Mouse (Mus musculus): Measurements from ENCODE around the gene Hes7. TPM values are rescaled to one million over a fixed set of nuclear protein-coding genes. Genes with fewer than 3 reads are reported as not detected.

Gene Hes7
- total and polyA plus RNA-seq, 2 experiments from 2014 or later: 1.9 to 2.5 TPM

GRCm38 (mm10) chr11:69105227-69105626 lies 15.0 kb upstream of the Hes7 start:
- no peak overlapping the region for H3K4me2 ChIP-seq (ENCODE audit: low read depth, low read length)
- H3K36me3 ChIP-seq (ENCODE audit: insufficient read depth, low read length): peaks cover 89% of the 10 kb centered on the region
- DNase-seq (ENCODE audit: low spot score) (no peak), ATAC-seq (no peak)
- H3K27ac ChIP-seq: no peak overlapping the region
- TF ChIP-seq CTCF (IDR thresholded peaks at IDR 0.05; ENCODE audit: low read depth): no peak
- H3K4me1 ChIP-seq (ENCODE audit: insufficient read depth, low read length): peaks cover 4% of the 10 kb centered on the region; the same call in 1 of the 2 replicates
- no peaks in the 10 kb centered on the region for H3K27me3 ChIP-seq (ENCODE audit: insufficient read depth, low read length)
- H3K9me3 ChIP-seq (ENCODE audit: low read length): no peaks in the 10 kb centered on the region
- WGBS: 93% methylated on average over 6 of the region's 6 CpGs
- H3K9ac ChIP-seq (replicated peaks; ENCODE audit: low read length): no peak overlapping the region
- no peak overlapping the region for H3K4me3 ChIP-seq (ENCODE audit: low read length)

GRCm38 (mm10) chr11:69105796-69106195 lies 14.4 kb upstream of the Hes7 start:
- TF ChIP-seq CTCF (IDR thresholded peaks at IDR 0.05; ENCODE audit: low read depth): no peak
- H3K4me2 ChIP-seq (ENCODE audit: low read depth, low read length): no peak overlapping the region
- no peaks in the 10 kb centered on the region for H3K9me3 ChIP-seq (ENCODE audit: low read length)
- ATAC-seq: no peak
- H3K4me3 ChIP-seq (ENCODE audit: low read length): no peak overlapping the region
- 83% methylated on average over 2 of the region's 2 CpGs for WGBS
- H3K27me3 ChIP-seq (ENCODE audit: insufficient read depth, low read length): no peaks in the 10 kb centered on the region
- no peaks in the 10 kb centered on the region for H3K4me1 ChIP-seq (ENCODE audit: insufficient read depth, low read length)
- no peak for DNase-seq (ENCODE audit: low spot score)
- H3K27ac ChIP-seq: no peak overlapping the region
- no peak overlapping the region for H3K9ac ChIP-seq (replicated peaks; ENCODE audit: low read length)
- H3K36me3 ChIP-seq (ENCODE audit: insufficient read depth, low read length): peaks cover 85% of the 10 kb centered on the region

GRCm38 (mm10) chr11:69106299-69106698 lies 13.9 kb upstream of the Hes7 start:
- no peak overlapping the region for H3K4me2 ChIP-seq (ENCODE audit: low read depth, low read length)
- H3K4me1 ChIP-seq (ENCODE audit: insufficient read depth, low read length): no peaks in the 10 kb centered on the region
- no peak overlapping the region for H3K9ac ChIP-seq (replicated peaks; ENCODE audit: low read length)
- peaks cover 80% of the 10 kb centered on the region for H3K36me3 ChIP-seq (ENCODE audit: insufficient read depth, low read length)
- no peak overlapping the region for H3K4me3 ChIP-seq (ENCODE audit: low read length)
- TF ChIP-seq CTCF (IDR thresholded peaks at IDR 0.05; ENCODE audit: low read depth): no peak
- H3K27ac ChIP-seq: no peak overlapping the region
- DNase-seq (ENCODE audit: low spot score): no peak
- no peak for ATAC-seq
- 92% methylated on average over 11 of the region's 11 CpGs for WGBS
- no peaks in the 10 kb centered on the region for H3K27me3 ChIP-seq (ENCODE audit: insufficient read depth, low read length)
- no peaks in the 10 kb centered on the region for H3K9me3 ChIP-seq (ENCODE audit: low read length)

GRCm38 (mm10) chr11:69106842-69107241 lies 13.4 kb upstream of the Hes7 start:
- H3K4me1 ChIP-seq (ENCODE audit: insufficient read depth, low read length): no peaks in the 10 kb centered on the region
- H3K4me2 ChIP-seq (ENCODE audit: low read depth, low read length): no peak overlapping the region
- no peaks in the 10 kb centered on the region for H3K9me3 ChIP-seq (ENCODE audit: low read length)
- DNase-seq (ENCODE audit: low spot score): no peak
- peaks cover 75% of the 10 kb centered on the region for H3K36me3 ChIP-seq (ENCODE audit: insufficient read depth, low read length)
- H3K9ac ChIP-seq (replicated peaks; ENCODE audit: low read length): no peak overlapping the region
- TF ChIP-seq CTCF (IDR thresholded peaks at IDR 0.05; ENCODE audit: low read depth): no peak
- no peak overlapping the region for H3K27ac ChIP-seq
- no peak for ATAC-seq
- no peak overlapping the region for H3K4me3 ChIP-seq (ENCODE audit: low read length)
- WGBS: 84% methylated on average over 11 of the region's 11 CpGs
- H3K27me3 ChIP-seq (ENCODE audit: insufficient read depth, low read length): no peaks in the 10 kb centered on the region

- Histone ChIP-seq H3K36me3 (ENCODE audit: insufficient read depth, low read length) (peaks cover 68% of the 10 kb centered on the region), H3K4me1 (ENCODE audit: insufficient read depth, low read length) (no peaks in the 10 kb centered on the region), H3K27me3 (ENCODE audit: insufficient read depth, low read length) (no peaks in the 10 kb centered on the region), H3K27ac (no peak overlapping the region), H3K9me3 (ENCODE audit: low read length) (no peaks in the 10 kb centered on the region), H3K4me2 (ENCODE audit: low read depth, low read length) (no peak overlapping the region), H3K9ac (replicated peaks; ENCODE audit: low read length) (no peak overlapping the region), H3K4me3 (ENCODE audit: low read length) (no peak overlapping the region)
- WGBS: 91% methylated on average over 11 of the region's 11 CpGs
- no peak for TF ChIP-seq CTCF (IDR thresholded peaks at IDR 0.05; ENCODE audit: low read depth)
- ATAC-seq (no peak), DNase-seq (ENCODE audit: low spot score) (no peak)
These were observed 12.5 kb upstream of the Hes7 start for GRCm38 (mm10) chr11:69107676-69108075.

GRCm38 (mm10) chr11:69108223-69108622 lies 12.0 kb upstream of the Hes7 start:
- Histone ChIP-seq H3K9ac (replicated peaks; ENCODE audit: low read length) (no peak overlapping the region), H3K4me1 (ENCODE audit: insufficient read depth, low read length) (no peaks in the 10 kb centered on the region), H3K27me3 (ENCODE audit: insufficient read depth, low read length) (no peaks in the 10 kb centered on the region), H3K9me3 (ENCODE audit: low read length) (no peaks in the 10 kb centered on the region), H3K36me3 (ENCODE audit: insufficient read depth, low read length) (peaks cover 62% of the 10 kb centered on the region), H3K4me2 (ENCODE audit: low read depth, low read length) (no peak overlapping the region), H3K4me3 (ENCODE audit: low read length) (no peak overlapping the region), H3K27ac (no peak overlapping the region)
- no peak for TF ChIP-seq CTCF (IDR thresholded peaks at IDR 0.05; ENCODE audit: low read depth)
- ATAC-seq (no peak), DNase-seq (ENCODE audit: low spot score) (no peak)
- WGBS: 90% methylated on average over 9 of the region's 9 CpGs

GRCm38 (mm10) chr11:69109032-69109900 lies 10.9 kb upstream of the Hes7 start:
- ATAC-seq: no peak
- WGBS: 86% methylated on average over 13 of the region's 13 CpGs

More at GRCm38 (mm10) chr11:69109032-69109900, 10.9 kb upstream of the Hes7 start:
- H3K27ac ChIP-seq: no peak overlapping the region
- no peaks in the 10 kb centered on the region for H3K4me1 ChIP-seq (ENCODE audit: insufficient read depth, low read length)
- peaks cover 52% of the 10 kb centered on the region for H3K36me3 ChIP-seq (ENCODE audit: insufficient read depth, low read length)
- H3K4me3 ChIP-seq (ENCODE audit: low read length): no peak overlapping the region
- TF ChIP-seq CTCF (IDR thresholded peaks at IDR 0.05; ENCODE audit: low read depth): no peak
- no peaks in the 10 kb centered on the region for H3K9me3 ChIP-seq (ENCODE audit: low read length)
- DNase-seq (ENCODE audit: low spot score): no peak
- no peak overlapping the region for H3K9ac ChIP-seq (replicated peaks; ENCODE audit: low read length)
- H3K4me2 ChIP-seq (ENCODE audit: low read depth, low read length): no peak overlapping the region
- no peaks in the 10 kb centered on the region for H3K27me3 ChIP-seq (ENCODE audit: insufficient read depth, low read length)
